Mouse (Mus musculus) liver (tissue): ENCODE measurements around the gene Zfp622.

ENCODE experiments used
- DNase-seq: peaks from one replicate; pipeline ENCODE4 v3.0.0-alpha.2; 2020; ENCODE audit warnings: mixed read lengths

Zfp622 gene

GRCm38 (mm10) chr15:25984067-25984733, at the start of gene Zfp622:
Zfp622 (plus strand) TSS chr15:25984366.
- peak; percentile 94 for DNase-seq

GRCm38 (mm10) chr15:25934411-25934810, 49.8 kb upstream of the Zfp622 start:
- no peak for DNase-seq

GRCm38 (mm10) chr15:25938496-25938895, 45.7 kb upstream of the Zfp622 start:
- DNase-seq: no peak

GRCm38 (mm10) chr15:25940397-25941377, 43.5 kb upstream of the Zfp622 start:
- DNase-seq: no peak

GRCm38 (mm10) chr15:25941514-25941913, 42.7 kb upstream of the Zfp622 start:
- DNase-seq: no peak

- no peak for DNase-seq
Observed at GRCm38 (mm10) chr15:25942415-25942814, 41.8 kb upstream of the Zfp622 start.

GRCm38 (mm10) chr15:25943386-25944137, 40.6 kb upstream of the Zfp622 start:
- DNase-seq: no peak

- DNase-seq: no peak
Observed at GRCm38 (mm10) chr15:25945224-25945623, 38.9 kb upstream of the Zfp622 start.

- DNase-seq: no peak
Observed at GRCm38 (mm10) chr15:25946482-25946881, 37.7 kb upstream of the Zfp622 start.

- DNase-seq: no peak
Observed at GRCm38 (mm10) chr15:25947383-25947782, 36.8 kb upstream of the Zfp622 start.

DNA sequence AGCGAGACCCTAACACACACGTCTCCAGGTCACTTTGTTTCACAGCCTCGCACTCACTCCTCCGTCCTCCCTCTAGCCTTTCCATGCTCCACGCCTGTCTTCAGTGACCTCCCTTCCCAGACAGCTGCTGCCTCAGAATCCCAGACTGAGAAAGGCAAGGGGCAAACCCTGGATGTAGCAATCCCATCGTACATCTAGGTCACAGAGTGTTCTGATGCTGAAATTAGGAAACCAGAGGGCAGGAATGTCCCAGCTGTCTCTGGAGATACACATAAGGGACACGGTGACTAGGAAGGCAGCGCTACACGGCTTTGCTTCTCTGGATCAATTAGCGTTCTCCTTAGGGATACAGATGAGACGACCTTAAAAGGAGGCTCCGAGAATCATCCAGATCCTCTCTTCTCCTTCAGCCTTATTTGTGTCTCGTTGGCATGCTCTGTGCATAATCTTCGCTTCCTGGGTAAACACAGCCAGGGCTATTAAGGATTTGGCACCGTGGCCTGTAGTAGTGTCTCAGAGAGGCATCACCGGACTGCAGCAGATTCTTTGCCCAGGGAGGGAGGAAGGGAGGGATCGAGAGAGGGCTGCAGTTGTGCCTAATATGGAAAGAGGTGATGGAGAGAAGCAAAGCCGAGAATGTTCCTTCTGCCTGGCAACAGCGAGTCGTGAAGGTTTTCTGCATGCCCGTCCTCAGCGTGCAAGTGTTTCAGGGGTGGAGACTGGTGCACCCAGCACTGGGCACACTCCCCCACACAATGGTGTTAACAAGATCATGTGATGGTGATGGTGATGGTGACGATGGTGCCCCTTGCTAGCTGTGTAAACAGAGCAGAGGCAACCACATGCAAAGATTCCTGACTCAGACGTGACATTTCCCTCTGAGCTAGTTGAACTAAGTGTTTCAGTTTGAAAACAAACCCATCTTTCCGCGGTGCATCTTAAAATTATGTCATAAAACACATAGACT, 35.6 kb upstream of the Zfp622 start:
- no peak for DNase-seq

DNA sequence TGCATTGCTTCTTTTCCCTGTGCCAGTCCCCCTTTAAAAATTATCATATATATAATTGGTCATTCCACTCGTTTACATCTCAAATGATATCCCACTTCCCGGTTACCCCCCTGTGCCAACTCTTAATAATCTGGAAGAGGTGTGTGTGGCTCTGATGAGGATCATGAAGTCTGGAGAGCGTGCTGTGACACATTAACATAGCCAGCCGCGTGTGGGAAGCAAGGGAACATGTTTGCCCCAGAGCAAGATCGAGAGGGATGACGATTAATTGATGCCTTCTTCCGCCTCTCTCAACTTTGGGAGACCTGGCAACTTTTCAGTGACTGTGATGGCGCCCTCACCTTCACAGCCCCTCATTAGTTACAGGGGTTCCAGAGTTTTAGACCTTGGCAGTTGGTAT, 34.5 kb upstream of the Zfp622 start:
- DNase-seq: no peak

DNA sequence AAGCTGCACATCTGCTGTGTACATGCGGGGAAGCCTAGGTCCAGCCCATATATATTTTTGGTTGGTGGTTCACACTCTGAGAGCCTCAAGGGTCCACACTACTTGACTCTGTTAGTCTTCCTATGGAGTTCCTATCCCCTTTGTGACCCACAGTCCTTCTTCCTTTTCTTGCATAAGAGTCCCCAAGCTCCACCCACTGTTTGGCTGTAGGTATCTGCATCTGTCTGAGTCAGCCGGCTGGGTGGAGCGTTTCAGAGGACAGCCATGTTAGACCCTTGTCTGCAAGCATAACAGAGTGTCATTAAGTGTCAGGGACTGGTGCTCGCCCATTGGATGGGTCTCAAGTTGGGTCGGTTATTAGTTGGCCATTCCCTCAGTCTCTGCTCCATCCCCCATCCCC, 33.6 kb upstream of the Zfp622 start:
- no peak for DNase-seq

DNA sequence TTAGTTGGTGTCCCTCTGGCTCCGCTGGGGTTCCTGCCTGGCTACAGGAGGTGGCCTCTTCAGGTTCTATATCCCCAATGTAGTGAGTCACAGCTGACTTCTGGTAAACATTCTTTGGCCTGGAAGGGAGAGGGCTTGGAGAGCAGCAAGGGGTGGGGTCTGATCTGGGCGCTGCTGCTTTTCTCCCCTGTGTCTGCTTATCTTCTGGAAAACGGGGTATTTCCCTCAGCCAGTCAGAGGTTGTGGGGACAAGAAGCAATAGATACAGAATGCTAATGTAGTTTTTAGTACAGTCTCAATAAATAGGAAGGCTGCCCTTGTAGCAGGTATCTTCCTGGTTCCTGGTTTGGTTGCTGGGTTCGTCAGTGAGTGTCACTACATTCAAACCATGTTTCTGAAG, 33.1 kb upstream of the Zfp622 start:
- DNase-seq: no peak

GRCm38 (mm10) chr15:25956001-25956400, 28.2 kb upstream of the Zfp622 start:
- DNase-seq: no peak

DNA sequence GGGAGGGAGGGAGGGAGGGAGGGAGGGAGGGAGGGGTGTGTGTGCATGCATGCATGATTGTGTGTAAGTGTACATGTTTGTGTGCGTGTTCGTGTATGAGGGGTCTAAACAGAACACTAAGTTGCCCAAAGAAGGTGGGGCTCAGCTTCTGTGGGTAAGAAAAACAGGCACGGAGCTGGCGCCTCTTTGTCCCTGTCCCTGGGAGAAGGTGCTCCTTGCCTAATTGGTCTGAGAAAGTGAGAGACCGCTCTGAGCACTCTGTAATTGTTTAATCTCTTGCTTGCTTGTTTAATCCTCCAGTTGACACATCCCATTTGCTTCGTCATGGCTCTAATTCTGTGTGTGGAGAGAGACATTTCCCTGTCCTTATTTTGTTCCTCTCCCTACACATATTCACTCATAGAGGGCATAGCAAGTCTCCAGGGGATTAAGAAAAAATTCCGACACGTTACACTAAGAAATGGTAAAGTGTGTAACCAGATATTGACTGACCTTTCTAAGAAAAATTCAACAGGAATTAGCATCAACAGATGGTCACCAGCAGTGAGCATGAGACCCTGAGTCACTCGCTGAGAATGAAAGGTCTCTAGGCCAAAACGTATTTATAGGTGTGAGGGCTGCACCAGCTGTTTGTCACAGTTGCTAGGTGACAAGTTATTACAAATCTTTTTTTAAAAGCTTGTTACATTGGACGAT, 27.6 kb upstream of the Zfp622 start:
- DNase-seq: no peak

DNA sequence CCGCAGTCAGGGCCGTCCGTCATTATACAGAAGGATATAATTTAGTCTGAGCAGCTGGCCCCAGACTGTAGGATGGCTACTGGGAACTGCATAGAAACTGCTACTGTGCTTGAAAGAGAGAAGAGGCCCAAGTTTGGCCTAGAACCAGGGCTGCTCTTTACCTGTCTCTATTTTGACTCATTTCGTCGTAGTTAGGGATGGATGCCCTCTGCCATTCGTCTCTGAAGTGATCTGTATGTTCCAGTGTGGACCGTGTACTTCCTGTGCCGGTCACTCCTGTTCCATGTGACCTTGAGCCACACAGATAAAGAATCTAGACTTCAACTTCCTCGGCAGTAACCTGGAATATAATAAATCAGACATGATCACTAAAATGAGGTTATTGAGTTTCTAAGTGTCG, 26.5 kb upstream of the Zfp622 start:
- DNase-seq: no peak

- DNase-seq: no peak
Observed at GRCm38 (mm10) chr15:25959375-25959774, 24.8 kb upstream of the Zfp622 start.

DNA sequence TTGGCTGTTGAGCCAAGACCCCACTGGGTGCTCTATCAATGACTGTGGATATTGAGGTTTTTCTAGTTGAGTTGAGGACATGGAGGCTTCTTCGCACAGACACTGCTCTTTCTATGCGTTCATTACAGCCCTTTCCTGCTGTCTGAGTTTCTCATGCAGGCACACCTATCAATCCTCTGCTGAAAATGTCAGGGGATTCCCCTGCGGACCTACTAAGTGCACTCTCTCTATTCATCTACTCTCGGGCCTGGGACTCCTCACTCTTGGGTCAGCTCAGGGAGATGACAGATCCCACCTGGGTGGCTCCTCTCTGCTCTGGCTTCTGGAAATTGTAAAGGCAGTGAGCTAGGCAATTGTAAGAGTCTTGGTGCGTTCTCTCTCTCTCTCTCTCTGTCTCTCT, 23.9 kb upstream of the Zfp622 start:
- no peak for DNase-seq

GRCm38 (mm10) chr15:25966220-25966774, 17.9 kb upstream of the Zfp622 start:
- no peak for DNase-seq

GRCm38 (mm10) chr15:25971596-25971995, 12.6 kb upstream of the Zfp622 start:
- no peak for DNase-seq
